Mouse (Mus musculus): Measurements from ENCODE around the gene Hmg20b.

DNA sequence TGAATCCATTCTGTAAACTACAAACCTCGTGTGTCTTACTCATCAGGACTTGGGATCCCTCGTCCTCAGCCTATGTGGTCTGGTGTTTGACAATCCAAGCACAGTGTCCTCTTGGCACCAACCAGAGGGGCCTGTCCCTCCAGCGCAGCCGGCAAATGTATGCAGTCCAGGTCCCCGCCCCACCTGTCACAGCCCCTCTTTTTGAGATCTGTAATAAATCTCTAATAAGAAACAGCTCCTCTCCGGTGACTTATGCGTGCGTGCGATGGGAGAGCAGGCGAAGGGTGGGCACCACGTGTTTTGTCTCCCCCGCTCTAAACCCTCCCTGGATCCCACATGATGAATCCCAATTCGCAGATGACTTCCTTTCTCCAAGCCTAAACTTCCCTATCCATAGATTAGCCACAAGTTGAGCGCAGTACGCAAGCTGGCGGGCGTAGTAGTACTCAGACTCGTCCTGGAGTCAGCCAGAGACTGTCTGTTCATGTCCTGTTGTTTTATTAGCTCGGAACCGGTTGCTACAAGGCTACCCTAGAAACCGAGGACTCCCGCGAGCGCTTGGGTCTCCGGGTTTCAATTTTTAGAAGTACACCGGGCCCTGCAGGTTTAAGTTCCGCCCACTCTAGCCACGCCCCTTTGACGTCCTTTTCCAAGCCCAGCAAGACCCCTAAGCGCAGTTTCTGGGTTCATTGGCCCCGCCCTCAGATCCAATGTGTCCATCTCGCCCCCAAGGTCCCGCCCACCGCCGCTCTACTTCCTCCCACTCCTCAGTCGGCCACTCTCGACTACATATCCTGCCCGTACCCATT, 30.3 kb downstream of the Hmg20b start:
- TF ChIP-seq UBTF (IDR thresholded peaks at IDR 0.05; ENCODE audit: low read depth, low read length) (no peak), MAFK (IDR thresholded peaks at IDR 0.05; ENCODE audit: insufficient replicate concordance, low read length) (no peak), POLR2A (IDR thresholded peaks at IDR 0.05; ENCODE audit: low read depth, low read length) (peak; percentile 66), GABPA (IDR thresholded peaks at IDR 0.05; ENCODE audit: insufficient replicate concordance, low read depth, low read length) (no peak), POLR2AphosphoS2 (IDR thresholded peaks at IDR 0.05; ENCODE audit: low read depth, low read length) (peak; percentile 12; the same call in 1 of the 2 replicates), USF1 (IDR thresholded peaks at IDR 0.05; ENCODE audit: low read depth, low read length) (no peak), CHD2 (IDR thresholded peaks at IDR 0.05; ENCODE audit: low read length) (peak; percentile 44; the same call in 1 of the 2 replicates), CTCF (conservative IDR thresholded peaks at IDR 0.05 in 1 of 2, IDR thresholded peaks at IDR 0.05 in 1 of 2; ENCODE audit: low read depth in 2 of 2, low read length in 2 of 2) (no peak), NELFE (IDR thresholded peaks at IDR 0.05; ENCODE audit: low read depth, low read length) (peak; percentile 38; the same call in 1 of the 2 replicates), JUND (conservative IDR thresholded peaks at IDR 0.05; ENCODE audit: low read depth, low read length) (no peak), MEF2A (IDR thresholded peaks at IDR 0.05; ENCODE audit: borderline replicate concordance, low read depth, low read length) (no peak)
